Mouse (Mus musculus): ENCODE data around the gene Cideb. TPM values are rescaled to one million over a fixed set of nuclear protein-coding genes. Genes with fewer than 3 reads are reported as not detected.
A peak's percentile ranks its signal among the peaks of the same experiment; 100 is the strongest.

Gene Cideb
- total RNA-seq, 2 experiments from 2014 or later, result 14.2 to 23.3 TPM

GRCm38 (mm10) chr14:55722438-55722945 lies 35.8 kb downstream of the Cideb start:
- no peak for DNase-seq

GRCm38 (mm10) chr14:55721700-55722437 lies 36.4 kb downstream of the Cideb start, which contains the start of gene Rabggta:
Rabggta (minus strand) TSS chr14:55722263.
- DNase-seq, result peak; percentile 95

DNA sequence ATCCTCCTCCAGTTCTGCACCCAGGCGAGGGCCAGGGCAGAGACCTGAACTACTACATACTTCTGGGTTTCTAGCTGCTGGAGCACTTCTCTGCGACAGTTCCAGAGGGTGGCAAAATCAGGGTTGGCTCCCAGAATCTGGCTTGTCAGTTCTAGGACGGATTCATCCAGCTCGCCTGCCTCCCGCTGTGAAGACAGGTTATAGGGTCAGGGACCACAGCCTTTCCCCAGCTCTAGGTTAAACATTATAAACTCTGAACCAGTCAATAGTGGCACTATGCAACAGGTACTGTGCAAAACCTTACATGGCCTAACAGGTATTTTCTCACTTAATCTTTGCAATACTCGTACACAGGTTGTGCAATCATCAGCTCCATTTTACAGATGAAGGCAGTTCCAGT lies 37.2 kb downstream of the Cideb start:
- DNase-seq, result no peak

DNA sequence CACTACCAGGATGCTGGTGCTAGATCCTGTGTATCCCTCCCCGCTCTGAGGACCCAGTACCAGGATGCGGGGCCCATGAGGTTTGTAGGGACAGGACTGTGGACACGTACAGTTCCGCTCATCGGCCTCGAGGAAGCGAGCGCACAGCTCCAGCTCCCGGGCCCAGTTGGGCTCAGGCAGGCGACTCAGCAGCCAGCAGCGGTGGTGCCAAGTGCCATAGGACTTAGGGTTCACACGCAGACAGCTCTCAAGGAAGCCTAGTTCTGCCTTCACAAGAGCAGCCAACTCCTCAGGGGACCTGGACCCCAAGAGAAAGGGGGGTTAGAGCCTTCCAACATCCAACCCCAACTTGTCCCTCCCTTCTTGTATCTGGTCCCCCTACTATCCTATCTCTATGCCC lies 37.6 kb downstream of the Cideb start:
- no peak for DNase-seq

DNA sequence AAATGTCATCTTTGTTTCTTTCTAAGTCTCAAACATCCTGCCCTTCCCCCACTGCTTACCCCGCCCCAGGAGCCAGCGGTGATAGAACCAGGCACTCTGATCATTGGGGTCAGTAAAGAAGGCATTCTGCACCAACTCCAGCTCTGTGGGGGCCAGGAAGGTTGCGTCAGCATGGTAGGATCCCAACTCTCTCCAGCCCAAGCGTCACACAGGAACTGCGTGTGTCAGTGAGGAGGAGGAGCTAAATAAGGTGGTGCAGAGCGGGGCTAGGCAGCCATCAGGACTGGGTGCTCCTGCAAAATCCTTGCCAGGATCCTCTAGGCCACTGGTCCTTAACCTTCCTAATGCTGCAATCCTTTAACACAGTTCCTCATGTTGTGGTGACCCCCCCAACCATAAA lies 38.5 kb downstream of the Cideb start:
- no peak for DNase-seq

DNA sequence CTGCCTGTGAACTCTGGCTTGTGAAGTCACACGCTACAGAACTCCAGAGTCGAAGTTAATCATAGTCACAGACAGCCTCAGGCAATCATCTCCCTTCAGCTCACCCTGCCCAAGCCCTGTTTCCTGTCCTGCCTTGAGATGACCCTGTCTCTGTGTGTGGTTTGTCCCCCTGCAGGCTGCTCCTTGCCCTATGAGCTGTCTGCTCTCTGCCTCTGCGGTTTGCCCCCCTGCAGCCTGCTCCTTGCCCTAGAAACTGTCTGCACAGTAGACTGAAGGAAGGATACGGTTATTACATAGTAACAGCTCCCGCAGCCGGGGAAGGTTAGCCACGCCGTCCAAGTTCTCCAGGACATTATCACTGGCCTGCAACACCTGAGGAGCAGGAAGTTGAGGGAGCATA lies 41.4 kb downstream of the Cideb start:
- no peak for DNase-seq

DNA sequence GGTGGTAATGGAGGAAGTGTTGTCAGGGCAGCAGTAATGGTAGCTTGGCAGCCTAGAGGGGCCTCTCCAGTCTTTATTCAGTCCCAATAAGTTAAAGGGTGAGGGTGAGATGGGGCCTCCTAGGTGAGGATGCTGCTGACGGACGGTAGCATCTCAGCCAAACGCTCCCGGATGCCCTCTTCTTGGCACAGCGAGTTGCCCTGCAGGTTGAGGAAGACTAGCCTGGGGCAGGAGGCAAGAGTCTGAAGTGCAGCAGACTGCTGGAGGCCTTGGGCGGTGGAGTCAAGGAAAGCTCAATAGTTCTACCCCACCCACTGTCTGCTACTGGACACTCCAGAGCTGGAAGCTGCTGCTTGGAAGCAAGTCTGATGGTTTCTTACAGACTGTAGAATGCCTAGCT lies 42.0 kb downstream of the Cideb start:
- DNase-seq, result no peak

GRCm38 (mm10) chr14:55714893-55715292 lies 43.4 kb downstream of the Cideb start:
- DNase-seq, result no peak

- no peak for DNase-seq
Observed at GRCm38 (mm10) chr14:55713729-55714122, 44.5 kb downstream of the Cideb start, which contains the start of gene Tgm1. Tgm1 (minus strand) TSS chr14:55713926.

DNA sequence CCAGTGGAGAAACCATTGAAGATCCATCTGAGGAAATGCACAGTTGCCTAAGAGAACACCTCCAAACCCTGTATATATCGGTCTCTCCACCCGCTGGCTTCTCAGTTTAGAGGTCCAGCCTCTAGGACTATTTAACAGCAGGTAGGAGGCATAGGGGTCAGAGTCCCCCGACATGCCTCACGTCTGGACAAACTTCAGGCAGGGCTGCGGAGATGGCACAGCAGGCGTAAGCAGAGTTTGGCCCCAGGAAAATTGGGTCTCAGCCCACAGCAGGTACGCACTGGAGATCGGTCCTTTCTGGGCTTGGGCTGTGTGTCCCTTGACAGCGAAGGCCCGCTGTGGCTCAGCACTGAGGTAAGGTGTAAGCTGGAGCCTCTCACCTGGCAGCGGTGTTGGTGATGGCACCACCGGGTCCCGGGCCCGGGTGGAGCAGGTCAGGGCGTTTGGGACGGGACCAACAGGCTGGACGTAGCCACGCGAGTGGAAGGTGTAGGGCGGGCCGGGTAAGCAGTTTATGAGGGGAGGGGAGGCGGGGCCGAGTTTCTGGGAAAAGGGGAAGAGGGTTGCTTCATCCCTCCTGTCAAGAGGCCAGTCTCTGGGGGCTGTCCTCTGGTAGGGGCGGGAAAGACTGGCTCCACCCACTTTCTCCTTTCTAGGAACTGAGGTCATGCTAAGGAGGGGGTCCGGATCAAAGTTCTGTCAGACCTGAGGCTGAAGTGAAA lies 45.1 kb downstream of the Cideb start:
- DNase-seq, result peak; percentile 24

DNA sequence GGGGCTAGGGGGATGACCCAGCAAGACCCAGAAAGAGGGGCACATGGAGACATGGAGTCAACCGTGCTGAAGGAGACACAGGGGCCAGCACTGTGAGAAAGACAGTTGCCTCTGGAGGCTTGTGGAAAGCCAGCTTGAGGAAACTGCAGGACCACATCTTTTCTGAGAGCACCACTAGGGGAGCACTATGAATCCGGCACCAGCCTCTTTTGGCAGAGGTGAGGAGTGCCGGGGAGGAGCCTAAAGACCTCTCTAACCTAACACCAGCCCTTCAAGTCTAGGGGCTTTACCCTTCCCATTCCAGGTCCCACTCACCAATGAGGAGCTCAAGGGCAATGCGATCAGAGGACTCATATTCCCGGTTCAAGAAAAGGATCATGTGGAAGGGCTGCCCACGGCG lies 46.5 kb downstream of the Cideb start:
- DNase-seq, result no peak

- no peak for DNase-seq
Observed at GRCm38 (mm10) chr14:55709509-55709908, 48.7 kb downstream of the Cideb start.

DNA sequence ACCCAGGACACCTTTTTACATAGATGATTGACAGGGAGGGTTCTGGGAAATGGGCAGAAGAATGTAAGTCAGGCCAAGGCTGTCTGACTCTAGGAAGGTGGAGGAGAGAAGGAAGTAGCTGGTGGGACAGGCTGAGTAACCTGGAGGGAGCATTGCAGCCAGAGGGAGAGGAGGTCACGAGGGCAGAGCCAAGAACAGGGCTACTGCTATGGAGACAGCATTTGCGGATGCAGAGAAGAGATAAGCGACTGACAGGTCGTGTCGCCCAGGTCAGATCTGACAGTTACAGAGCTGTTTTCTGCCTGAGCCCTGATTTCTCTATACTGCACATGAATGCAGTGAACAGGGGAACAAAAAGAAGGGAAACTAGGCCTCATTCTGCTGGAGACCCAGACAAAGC lies 50.9 kb downstream of the Cideb start:
- DNase-seq, result no peak

- DNase-seq, result no peak
Observed at GRCm38 (mm10) chr14:55706051-55706600, 52.1 kb downstream of the Cideb start.

Other genes with a start within 250 kb of the Cideb start
- gene Cpne6, start 248.0 kb downstream of the Cideb start, total RNA-seq (2021), result under 1 TPM; 0.09 to 0.61 TPM
- not detected for gene Nrl, start 233.5 kb downstream of the Cideb start, total RNA-seq (2021)
- 10 to 100 TPM; 45.2 to 51.4 TPM for gene Pck2, start 218.2 kb downstream of the Cideb start, total RNA-seq (2021)
- gene Dcaf11, start 198.5 kb downstream of the Cideb start, total RNA-seq (2021), result 10 to 100 TPM; 85.2 to 89.5 TPM
- gene A730061H03Rik, start 198.1 kb downstream of the Cideb start, total RNA-seq (2021), result under 1 TPM in 1 of 2 experiments, not detected in 1; 0.66 TPM
- 10 to 100 TPM; 11.0 to 38.6 TPM for gene Fitm1, start 182.8 kb downstream of the Cideb start, total RNA-seq (2021)
- gene Psme1, start 180.3 kb downstream of the Cideb start, total RNA-seq (2021), result 100 to 1,000 TPM; 293 to 337 TPM
- gene Emc9, start 173.2 kb downstream of the Cideb start, total RNA-seq (2021), result 10 to 100 TPM; 43.9 to 57.2 TPM
- gene Psme2, start 167.3 kb downstream of the Cideb start, total RNA-seq (2021), result 100 to 1,000 TPM; 349 to 362 TPM
- gene Rnf31, start 166.8 kb downstream of the Cideb start, total RNA-seq (2021), result 10 to 100 TPM; 26.7 to 36.2 TPM
- 10 to 100 TPM in 1 of 2 experiments, 1 to 10 TPM in 1; 9.7 to 13.3 TPM for gene Irf9, start 154.9 kb downstream of the Cideb start, total RNA-seq (2021)
- 1 to 10 TPM; 2.0 to 2.9 TPM for gene Rec8, start 140.4 kb downstream of the Cideb start, total RNA-seq (2021)
- 10 to 100 TPM; 72.1 to 82.4 TPM for gene Ipo4, start 122.5 kb downstream of the Cideb start, total RNA-seq (2021)
- 1 to 10 TPM; 1.1 to 3.8 TPM for gene Gm49378, start 120.6 kb downstream of the Cideb start, total RNA-seq (2021)
- gene Tm9sf1, start 114.7 kb downstream of the Cideb start, total RNA-seq (2021), result 10 to 100 TPM; 69.7 to 75.9 TPM
- 1 to 10 TPM in 1 of 2 experiments, under 1 TPM in 1; 0.93 to 3.0 TPM for gene Tssk4, start 108.3 kb downstream of the Cideb start, total RNA-seq (2021)
- 10 to 100 TPM; 42.4 to 51.7 TPM for gene Mdp1, start 98.0 kb downstream of the Cideb start, total RNA-seq (2021)
- 10 to 100 TPM; 21.2 to 26.8 TPM for gene Gmpr2, start 86.5 kb downstream of the Cideb start, total RNA-seq (2021)
- 100 to 1,000 TPM; 280 to 307 TPM for gene Nedd8, start 86.3 kb downstream of the Cideb start, total RNA-seq (2021)
- gene Tinf2, start 76.6 kb downstream of the Cideb start, total RNA-seq (2021), result 10 to 100 TPM; 19.5 to 23.1 TPM
- 1 to 10 TPM; 1.3 to 2.0 TPM for gene Tgm1, start 44.5 kb downstream of the Cideb start, total RNA-seq (2021)
- 10 to 100 TPM; 16.8 to 21.5 TPM for gene Rabggta, start 36.2 kb downstream of the Cideb start, total RNA-seq (2021)
- gene Dhrs1, start 12.8 kb downstream of the Cideb start, total RNA-seq (2021), result 10 to 100 TPM; 77.4 to 82.0 TPM
- 10 to 100 TPM; 17.1 to 18.9 TPM for gene Nop9, start 12.8 kb downstream of the Cideb start, total RNA-seq (2021)
- under 1 TPM; 0.12 to 0.54 TPM for gene Ltb4r2, start 3.0 kb upstream of the Cideb start, total RNA-seq (2021)
- 1 to 10 TPM; 1.4 to 1.6 TPM for gene Ltb4r1, start 7.5 kb upstream of the Cideb start, total RNA-seq (2021)
- 10 to 100 TPM; 10.3 to 12.6 TPM for gene Adcy4, start 25.6 kb upstream of the Cideb start, total RNA-seq (2021)
- gene Ripk3, start 30.4 kb upstream of the Cideb start, total RNA-seq (2021), result 1 to 10 TPM; 8.3 to 9.1 TPM
- 10 to 100 TPM; 23.5 to 28.2 TPM for gene Nfatc4, start 64.7 kb upstream of the Cideb start, total RNA-seq (2021)
- 10 to 100 TPM; 20.7 to 24.4 TPM for gene Nynrin, start 95.6 kb upstream of the Cideb start, total RNA-seq (2021)
- gene Cbln3, start 125.9 kb upstream of the Cideb start, total RNA-seq (2021), result under 1 TPM; 0.15 to 0.48 TPM
- gene Khnyn, start 126.5 kb upstream of the Cideb start, total RNA-seq (2021), result 10 to 100 TPM; 17.1 to 23.8 TPM
- gene Sdr39u1, start 141.8 kb upstream of the Cideb start, total RNA-seq (2021), result 100 to 1,000 TPM in 1 of 2 experiments, 10 to 100 TPM in 1; 90.9 to 109 TPM
- 1 to 10 TPM; 7.9 to 8.6 TPM for gene Cma1, start 186.2 kb upstream of the Cideb start, total RNA-seq (2021)
- gene Cma2, start 192.5 kb upstream of the Cideb start, total RNA-seq (2021), result not detected